Mouse (Mus musculus) heart, postnatal 0 days (tissue): Measurements from ENCODE around the gene Apcs.

ENCODE experiments used
- CTCF ChIP-seq: IDR thresholded peaks from 2 replicates; pipeline ENCODE4 v1.5.1; 2016; ENCODE audit warnings: antibody characterized with exemption, control low read depth, low read depth
- EP300 ChIP-seq: IDR thresholded peaks from 2 replicates; pipeline ENCODE4 v1.6.1; 2016; ENCODE audit warnings: antibody characterized with exemption, low read depth

DNA sequence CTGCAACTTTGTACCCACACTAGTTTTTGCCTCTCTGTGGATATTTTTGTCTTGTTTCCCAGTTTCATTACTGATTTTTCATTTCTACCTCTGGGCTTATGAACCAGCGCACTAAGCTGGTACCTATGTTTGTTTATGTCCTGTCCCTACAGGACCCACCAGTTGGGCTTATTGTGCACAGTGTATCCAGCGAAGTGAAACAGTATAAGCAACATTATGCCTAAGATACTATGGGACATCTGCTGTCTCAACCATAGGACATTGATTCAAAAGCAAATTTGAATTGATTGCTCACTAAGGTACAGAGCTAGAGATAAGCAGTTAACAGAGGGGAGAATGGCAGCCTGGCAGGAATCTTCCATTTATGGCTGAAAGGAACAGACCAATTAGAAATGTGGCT lies 46.7 kb downstream of the Apcs start:
- TF ChIP-seq CTCF (no peak), EP300 (no peak)
